Mouse (Mus musculus): ENCODE measurements at regions not wholly inside any gene's neighbourhood (a gene's known extent, or its start where the extent isn't known, plus 50 kb on each side); places are given as distances from the start of the nearest gene placed in this dataset.

DNA sequence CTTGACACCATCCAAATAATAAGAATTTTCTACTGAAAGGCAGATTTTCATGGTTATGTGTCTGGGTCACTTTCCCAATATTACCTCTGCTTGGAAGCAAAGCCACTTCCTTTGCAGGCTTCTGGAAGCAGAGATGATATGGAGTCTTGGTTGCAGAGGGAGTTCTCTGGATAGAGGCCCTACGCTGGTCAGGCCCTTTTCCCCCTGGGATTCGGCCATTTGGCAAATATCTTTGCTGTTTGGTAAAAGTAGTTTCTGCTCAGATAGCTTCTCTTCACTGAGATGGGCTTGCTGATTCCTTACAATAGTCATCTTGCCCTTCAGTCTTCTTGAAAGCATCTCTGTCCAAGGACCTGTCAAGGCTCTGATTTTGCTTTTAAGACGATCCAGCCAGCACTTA lies 98.2 kb upstream of the Fyn start:
- Histone ChIP-seq H3K27me3 (ENCODE audit: control insufficient read depth, insufficient read depth, low read length) (no peaks in the 10 kb centered on the region), H3K4me1 (ENCODE audit: control insufficient read depth, insufficient read depth, low read length) (peaks cover 7% of the 10 kb centered on the region), H3K79me2 (replicated peaks; ENCODE audit: control insufficient read depth, insufficient read depth, low read length) (no peaks in the 10 kb centered on the region), H3K4me3 (no peak overlapping the region), H3K9ac (ENCODE audit: low read depth, low read length) (no peak overlapping the region), H3K27ac (no peak overlapping the region), H3K36me3 (ENCODE audit: control insufficient read depth, insufficient read depth, low read length) (peaks cover 4% of the 10 kb centered on the region)
- intact Hi-C loops (cut with DNase I) = no loop called here
- peak in 1 of 2 experiments; percentile 12 for DNase-seq
- WGBS = 58% methylated on average over 3 of the region's 3 CpGs
- TF ChIP-seq EP300 (IDR thresholded peaks at IDR 0.05; ENCODE audit: insufficient read depth, low read depth, low read length) = no peak
- no peak for TF ChIP-seq CTCF (IDR thresholded peaks at IDR 0.05)
- TF ChIP-seq POLR2A (IDR thresholded peaks at IDR 0.05; ENCODE audit: insufficient read depth, low read depth, low read length) = no peak

- Histone ChIP-seq H3K27ac (peak overlapping the region; percentile 56), H3K9ac (ENCODE audit: low read depth, low read length) (no peak overlapping the region), H3K79me2 (replicated peaks; ENCODE audit: control insufficient read depth, insufficient read depth, low read length) (no peaks in the 10 kb centered on the region), H3K36me3 (ENCODE audit: control insufficient read depth, insufficient read depth, low read length) (peaks cover 4% of the 10 kb centered on the region), H3K27me3 (ENCODE audit: control insufficient read depth, insufficient read depth, low read length) (no peaks in the 10 kb centered on the region), H3K4me1 (ENCODE audit: control insufficient read depth, insufficient read depth, low read length) (peaks cover 10% of the 10 kb centered on the region), H3K4me3 (0 out of 2 replicates have a peak overlapping the region, but pooled peaks have one; percentile 26)
- intact Hi-C loops (cut with DNase I) = loop anchor here (2.0 kb wide), 1 partner anchor 104 kb away; no protein-coding TSS in a partner anchor
- DNase-seq = peak in 1 of 2 experiments; percentile 15
- TF ChIP-seq EP300 (IDR thresholded peaks at IDR 0.05; ENCODE audit: insufficient read depth, low read depth, low read length) (no peak), CTCF (IDR thresholded peaks at IDR 0.05) (no peak), POLR2A (IDR thresholded peaks at IDR 0.05; ENCODE audit: insufficient read depth, low read depth, low read length) (no peak)
- WGBS = 88% methylated on average over 6 of the region's 6 CpGs
These were observed 101.4 kb upstream of the Fyn start for GRCm38 (mm10) chr10:39267236-39267635.

DNA sequence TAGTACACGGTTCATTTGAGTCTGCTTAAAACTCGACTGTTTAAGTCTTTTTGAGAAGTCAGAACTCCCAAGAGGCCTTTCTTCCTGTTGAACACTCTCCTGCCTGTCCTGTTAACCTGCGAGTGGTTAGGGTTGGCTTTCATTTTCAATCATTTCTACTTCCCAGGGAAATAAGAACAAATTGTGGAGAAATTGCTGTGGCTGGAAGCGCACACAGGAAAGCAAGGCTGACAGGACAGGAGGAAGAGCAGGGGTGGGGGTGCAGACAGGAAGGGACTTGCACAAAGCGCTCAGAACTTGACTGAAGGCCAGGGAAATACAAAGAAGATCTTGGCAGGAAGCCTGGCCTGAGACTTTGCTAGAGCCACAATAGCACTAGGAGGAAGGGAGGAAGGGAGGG lies 102.2 kb upstream of the Fyn start:
- Histone ChIP-seq H3K4me3 (no peak overlapping the region), H3K4me1 (ENCODE audit: control insufficient read depth, insufficient read depth, low read length) (peaks cover 11% of the 10 kb centered on the region), H3K9ac (ENCODE audit: low read depth, low read length) (peak overlapping the region; percentile 37; the same call in 1 of the 2 replicates), H3K27me3 (ENCODE audit: control insufficient read depth, insufficient read depth, low read length) (no peaks in the 10 kb centered on the region), H3K79me2 (replicated peaks; ENCODE audit: control insufficient read depth, insufficient read depth, low read length) (no peaks in the 10 kb centered on the region), H3K27ac (peak overlapping the region; percentile 81), H3K36me3 (ENCODE audit: control insufficient read depth, insufficient read depth, low read length) (peaks cover 4% of the 10 kb centered on the region)
- no peak; the same call in 1 of the 2 replicates for TF ChIP-seq POLR2A (IDR thresholded peaks at IDR 0.05; ENCODE audit: insufficient read depth, low read depth, low read length)
- TF ChIP-seq EP300 (IDR thresholded peaks at IDR 0.05; ENCODE audit: insufficient read depth, low read depth, low read length) = peak; percentile 75; the same call in 1 of the 2 replicates
- no peak for TF ChIP-seq CTCF (IDR thresholded peaks at IDR 0.05)
- peak; percentile 72 to 88 for DNase-seq
- intact Hi-C loops (cut with DNase I) = loop anchor here (2.0 kb wide), 1 partner anchor 104 kb away; no protein-coding TSS in a partner anchor
- 7% methylated on average over 5 of the region's 5 CpGs for WGBS

DNA sequence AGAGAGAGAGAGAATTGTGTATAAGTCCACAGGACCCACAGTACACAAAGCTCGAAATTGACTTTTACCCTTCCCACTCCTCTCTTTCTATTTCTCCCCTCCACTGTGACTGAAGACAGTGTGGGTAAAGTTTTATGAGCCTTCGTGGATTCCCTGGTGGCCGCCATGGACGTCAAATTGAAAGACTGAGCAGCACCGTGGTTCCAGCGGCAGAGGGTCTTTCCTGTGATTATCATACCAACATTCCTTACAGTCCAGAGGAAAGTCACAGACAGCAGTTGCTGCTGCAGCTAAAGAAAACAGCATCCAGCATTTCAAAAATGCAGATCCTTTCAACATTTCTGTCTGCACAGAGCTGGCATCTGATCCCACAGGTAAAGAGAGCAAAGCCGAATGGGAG lies 98.9 kb upstream of the Ccn6 start:
- no peak overlapping the region for H3K9ac ChIP-seq (ENCODE audit: low read depth, low read length)
- intact Hi-C loops (cut with DNase I) = no loop called here
- no peaks in the 10 kb centered on the region for H3K27me3 ChIP-seq (ENCODE audit: control insufficient read depth, insufficient read depth, low read length)
- TF ChIP-seq EP300 (IDR thresholded peaks at IDR 0.05; ENCODE audit: insufficient read depth, low read depth, low read length) = no peak
- no peak for TF ChIP-seq POLR2A (IDR thresholded peaks at IDR 0.05; ENCODE audit: insufficient read depth, low read depth, low read length)
- no peak for TF ChIP-seq CTCF (IDR thresholded peaks at IDR 0.05)
- peak in 1 of 2 experiments; percentile 13 for DNase-seq
- peaks cover 15% of the 10 kb centered on the region for H3K4me1 ChIP-seq (ENCODE audit: control insufficient read depth, insufficient read depth, low read length)
- H3K36me3 ChIP-seq (ENCODE audit: control insufficient read depth, insufficient read depth, low read length) = peaks cover 4% of the 10 kb centered on the region
- no peaks in the 10 kb centered on the region for H3K79me2 ChIP-seq (replicated peaks; ENCODE audit: control insufficient read depth, insufficient read depth, low read length)
- 41% methylated on average over 7 of the region's 7 CpGs for WGBS
- H3K27ac ChIP-seq = no peak overlapping the region
- no peak overlapping the region for H3K4me3 ChIP-seq

GRCm38 (mm10) chr10:39261174-39262145 lies 97.9 kb upstream of the Ccn6 start:
- peak overlapping the region; percentile 31 for H3K27ac ChIP-seq
- intact Hi-C loops (cut with DNase I) = no loop called here

GRCm38 (mm10) chr10:39260061-39260460 lies 96.5 kb upstream of the Ccn6 start:
- Histone ChIP-seq H3K36me3 (ENCODE audit: control insufficient read depth, insufficient read depth, low read length) (no peaks in the 10 kb centered on the region), H3K79me2 (replicated peaks; ENCODE audit: control insufficient read depth, insufficient read depth, low read length) (no peaks in the 10 kb centered on the region), H3K9ac (ENCODE audit: low read depth, low read length) (no peak overlapping the region), H3K4me1 (ENCODE audit: control insufficient read depth, insufficient read depth, low read length) (peaks cover 8% of the 10 kb centered on the region), H3K27ac (no peak overlapping the region), H3K4me3 (no peak overlapping the region), H3K27me3 (ENCODE audit: control insufficient read depth, insufficient read depth, low read length) (no peaks in the 10 kb centered on the region)
- intact Hi-C loops (cut with DNase I) = no loop called here
- TF ChIP-seq POLR2A (IDR thresholded peaks at IDR 0.05; ENCODE audit: insufficient read depth, low read depth, low read length) = no peak
- TF ChIP-seq EP300 (IDR thresholded peaks at IDR 0.05; ENCODE audit: insufficient read depth, low read depth, low read length) = no peak
- TF ChIP-seq CTCF (IDR thresholded peaks at IDR 0.05) = no peak
- no peak for DNase-seq
- 97% methylated on average over 6 of the region's 6 CpGs for WGBS

More at GRCm38 (mm10) chr10:39261174-39262145, 97.9 kb upstream of the Ccn6 start:
- peaks cover 12% of the 10 kb centered on the region for H3K4me1 ChIP-seq (ENCODE audit: control insufficient read depth, insufficient read depth, low read length)
- 59% methylated on average over 8 of the region's 8 CpGs for WGBS
- DNase-seq = peak in 1 of 2 experiments; percentile 36
- no peak overlapping the region for H3K4me3 ChIP-seq
- H3K27me3 ChIP-seq (ENCODE audit: control insufficient read depth, insufficient read depth, low read length) = no peaks in the 10 kb centered on the region
- no peaks in the 10 kb centered on the region for H3K79me2 ChIP-seq (replicated peaks; ENCODE audit: control insufficient read depth, insufficient read depth, low read length)
- TF ChIP-seq POLR2A (IDR thresholded peaks at IDR 0.05; ENCODE audit: insufficient read depth, low read depth, low read length) = no peak
- TF ChIP-seq EP300 (IDR thresholded peaks at IDR 0.05; ENCODE audit: insufficient read depth, low read depth, low read length) = no peak
- TF ChIP-seq CTCF (IDR thresholded peaks at IDR 0.05) = no peak
- no peak overlapping the region for H3K9ac ChIP-seq (ENCODE audit: low read depth, low read length)
- peaks cover 3% of the 10 kb centered on the region for H3K36me3 ChIP-seq (ENCODE audit: control insufficient read depth, insufficient read depth, low read length)
